Mouse (Mus musculus): ENCODE data around the gene Ctla4.

- TF ChIP-seq CHD2 (IDR thresholded peaks at IDR 0.05; ENCODE audit: low read depth, low read length) (no peak), HCFC1 (IDR thresholded peaks at IDR 0.05; ENCODE audit: borderline replicate concordance, insufficient read depth, low read length) (no peak), ZNF384 (IDR thresholded peaks at IDR 0.05; ENCODE audit: low read depth, low read length) (no peak)
These were observed 59.0 kb downstream of the Ctla4 start for GRCm38 (mm10) chr1:60945633-60946401.

All from ES-E14 (cell line).